Mouse (Mus musculus): Measurements from ENCODE around the gene Glo1.

GRCm38 (mm10) chr17:30640896-30641295 lies 14.2 kb upstream of the Glo1 start:
- TF ChIP-seq CTCF (IDR thresholded peaks at IDR 0.05), result no peak
- no peak for TF ChIP-seq POLR2A (IDR thresholded peaks at IDR 0.05; ENCODE audit: insufficient read depth, low read depth, low read length)
- TF ChIP-seq EP300 (IDR thresholded peaks at IDR 0.05; ENCODE audit: insufficient read depth, low read depth, low read length), result no peak
